Mouse (Mus musculus): Measurements from ENCODE around the gene Svbp. TPM values are rescaled to one million over a fixed set of nuclear protein-coding genes. Genes with fewer than 3 reads are reported as not detected.
A peak's percentile ranks its signal among the peaks of the same experiment; 100 is the strongest.

Svbp gene
- total and polyA plus RNA-seq, 3 experiments = 15.7 to 23.5 (median 15.8) TPM

DNA sequence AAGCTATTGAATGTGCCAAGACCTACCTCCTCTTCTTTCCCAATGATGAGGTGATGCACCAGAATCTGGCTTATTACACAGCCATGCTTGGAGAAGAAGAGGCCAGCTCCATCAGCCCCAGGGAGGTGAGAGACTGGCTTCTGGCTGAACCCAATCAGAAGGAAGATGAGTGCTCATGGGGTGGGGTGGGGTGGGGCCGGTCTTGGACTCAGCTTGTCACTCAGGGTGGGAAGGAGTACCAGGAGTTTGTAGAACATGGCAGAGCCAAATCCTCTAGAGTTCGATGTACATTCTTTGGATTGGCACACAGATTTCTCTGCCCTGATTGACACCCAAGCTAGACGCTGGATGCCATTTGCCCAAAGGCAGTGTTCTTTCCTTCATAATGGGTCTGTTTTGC, 43.6 kb downstream of the Svbp start:
- Histone ChIP-seq H3K4me2 (ENCODE audit: insufficient read depth, low read depth, poor library complexity, severe bottlenecking) (peak overlapping the region; percentile 23; the same call in 1 of the 2 replicates), H3K9me3 (replicated peaks; ENCODE audit: low read length) (no peaks in the 10 kb centered on the region), H3K36me3 (replicated peaks in 1 of 2; ENCODE audit: control insufficient read depth in 1 of 2, insufficient read depth in 1 of 2, low read length in 1 of 2) (peaks cover 17 to 67% of the 10 kb centered on the region in 2 experiments), H3K4me1 (ENCODE audit: control insufficient read depth in 1 of 2, insufficient read depth in 2 of 2) (peaks cover 6 to 51% of the 10 kb centered on the region in 2 experiments), H3K9ac (ENCODE audit: insufficient read depth, low read depth) (no peak overlapping the region), H3K79me2 (replicated peaks; ENCODE audit: control insufficient read depth, extremely low read depth, insufficient read depth, poor library complexity, severe bottlenecking) (no peaks in the 10 kb centered on the region), H3K27me3 (replicated peaks) (no peaks in the 10 kb centered on the region), H3K4me3 (replicated peaks in 1 of 3; ENCODE audit: low read depth in 2 of 3, low read length in 2 of 3, poor library complexity in 1 of 3) (no peak overlapping the region), H3K27ac (ENCODE audit: insufficient read depth, low read depth) (no peak overlapping the region)
- in situ Hi-C loops (cut with MboI; ENCODE audit: low pct_ligation_motif_present, low pct_unique_long_range_greater_than_20kb, low sequenced_read_pairs) = no loop called here
- dilution Hi-C loops (cut with MboI; ENCODE audit: extremely low pct_ligation_motif_present, extremely low pct_unique_long_range_greater_than_20kb, low sequenced_read_pairs) = no loop called here
- no peak for DNase-seq (ENCODE audit: extremely low read depth)
- no peak for TF ChIP-seq TBP (conservative IDR thresholded peaks at IDR 0.05; ENCODE audit: low read depth, low read length)
- no peak for TF ChIP-seq GABPA (IDR thresholded peaks at IDR 0.05; ENCODE audit: insufficient replicate concordance, low read depth, low read length)
- no peak for TF ChIP-seq USF1 (IDR thresholded peaks at IDR 0.05; ENCODE audit: low read depth, low read length)
- TF ChIP-seq MAX (IDR thresholded peaks at IDR 0.05; ENCODE audit: low read length) = no peak

GRCm38 (mm10) chr4:119239181-119239682, 44.1 kb downstream of the Svbp start:
- Histone ChIP-seq H3K36me3 (replicated peaks in 1 of 2; ENCODE audit: control insufficient read depth in 1 of 2, insufficient read depth in 1 of 2, low read length in 1 of 2) (peaks cover 17 to 73% of the 10 kb centered on the region in 2 experiments), H3K27ac (ENCODE audit: insufficient read depth, low read depth) (no peak overlapping the region), H3K4me2 (ENCODE audit: insufficient read depth, low read depth, poor library complexity, severe bottlenecking) (no peak overlapping the region), H3K79me2 (replicated peaks; ENCODE audit: control insufficient read depth, extremely low read depth, insufficient read depth, poor library complexity, severe bottlenecking) (no peaks in the 10 kb centered on the region), H3K4me3 (replicated peaks in 1 of 3; ENCODE audit: low read depth in 2 of 3, low read length in 2 of 3, poor library complexity in 1 of 3) (no peak overlapping the region), H3K9ac (ENCODE audit: insufficient read depth, low read depth) (no peak overlapping the region), H3K27me3 (replicated peaks) (no peaks in the 10 kb centered on the region), H3K9me3 (replicated peaks; ENCODE audit: low read length) (no peaks in the 10 kb centered on the region), H3K4me1 (ENCODE audit: control insufficient read depth in 1 of 2, insufficient read depth in 2 of 2) (peaks cover 6 to 47% of the 10 kb centered on the region in 2 experiments)
- DNase-seq (ENCODE audit: extremely low read depth) = peak; percentile 72
- in situ Hi-C loops (cut with MboI; ENCODE audit: low pct_ligation_motif_present, low pct_unique_long_range_greater_than_20kb, low sequenced_read_pairs) (no loop called here), dilution Hi-C loops (cut with MboI; ENCODE audit: extremely low pct_ligation_motif_present, extremely low pct_unique_long_range_greater_than_20kb, low sequenced_read_pairs) (no loop called here)
- TF ChIP-seq SMC3 (IDR thresholded peaks at IDR 0.05; ENCODE audit: low read depth, low read length) = peak; percentile 46
- peak; percentile 82 to 91 for TF ChIP-seq CTCF (conservative IDR thresholded peaks at IDR 0.05 in 1 of 2, IDR thresholded peaks at IDR 0.05 in 1 of 2; ENCODE audit: low read depth in 2 of 2, low read length in 2 of 2)
- TF ChIP-seq IRF4 (IDR thresholded peaks at IDR 0.05; ENCODE audit: low read depth, low read length) = no peak
- TF ChIP-seq RAD21 (IDR thresholded peaks at IDR 0.05; ENCODE audit: low read depth, low read length) = peak; percentile 48

DNA sequence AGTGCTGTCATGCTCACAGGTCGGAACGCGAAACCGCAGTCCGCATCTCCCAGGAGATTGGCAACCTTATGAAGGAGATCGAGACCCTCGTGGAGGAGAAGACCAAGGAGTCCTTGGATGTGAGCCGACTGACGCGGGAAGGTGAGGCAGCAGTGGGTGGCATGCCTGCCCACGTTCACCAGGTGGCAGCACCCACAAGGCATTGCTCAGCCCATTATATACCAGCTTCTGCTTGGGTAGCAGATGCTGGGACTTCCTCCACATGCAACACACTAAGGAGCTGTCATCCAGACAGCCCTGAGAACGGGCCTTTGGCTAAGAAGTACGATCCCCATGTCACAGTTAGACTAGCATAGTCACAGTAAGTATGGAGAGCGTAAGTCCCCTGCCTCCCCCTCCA, 46.6 kb downstream of the Svbp start:
- DNase-seq (ENCODE audit: extremely low read depth) = no peak
- Histone ChIP-seq H3K36me3 (replicated peaks in 1 of 2; ENCODE audit: control insufficient read depth in 1 of 2, insufficient read depth in 1 of 2, low read length in 1 of 2) (peaks cover 22 to 86% of the 10 kb centered on the region in 2 experiments), H3K9ac (ENCODE audit: insufficient read depth, low read depth) (no peak overlapping the region), H3K4me2 (ENCODE audit: insufficient read depth, low read depth, poor library complexity, severe bottlenecking) (no peak overlapping the region), H3K79me2 (replicated peaks; ENCODE audit: control insufficient read depth, extremely low read depth, insufficient read depth, poor library complexity, severe bottlenecking) (no peaks in the 10 kb centered on the region), H3K27ac (ENCODE audit: insufficient read depth, low read depth) (no peak overlapping the region), H3K9me3 (replicated peaks; ENCODE audit: low read length) (no peaks in the 10 kb centered on the region), H3K4me3 (replicated peaks in 1 of 3; ENCODE audit: low read depth in 2 of 3, low read length in 2 of 3, poor library complexity in 1 of 3) (no peak overlapping the region), H3K27me3 (replicated peaks) (no peaks in the 10 kb centered on the region), H3K4me1 (ENCODE audit: control insufficient read depth in 1 of 2, insufficient read depth in 2 of 2) (peaks cover 0 to 27% of the 10 kb centered on the region in 2 experiments; a peak in 2 of 4 replicates)
- dilution Hi-C loops (cut with MboI; ENCODE audit: extremely low pct_ligation_motif_present, extremely low pct_unique_long_range_greater_than_20kb, low sequenced_read_pairs) (no loop called here), in situ Hi-C loops (cut with MboI; ENCODE audit: low pct_ligation_motif_present, low pct_unique_long_range_greater_than_20kb, low sequenced_read_pairs) (loop anchor here (10.0 kb wide), 1 partner anchor 293 kb away; the partner anchor contains the start of genes Foxj3 and Frg2f1)
- TF ChIP-seq TCF12 (IDR thresholded peaks at IDR 0.05; ENCODE audit: low read depth, low read length) (no peak), TBP (conservative IDR thresholded peaks at IDR 0.05; ENCODE audit: low read depth, low read length) (no peak), BHLHE40 (IDR thresholded peaks at IDR 0.05; ENCODE audit: low read depth, low read length) (no peak), PAX5 (IDR thresholded peaks at IDR 0.05; ENCODE audit: low read length) (no peak), KAT2A (IDR thresholded peaks at IDR 0.05; ENCODE audit: insufficient replicate concordance, low read length) (no peak), MXI1 (IDR thresholded peaks at IDR 0.05; ENCODE audit: low read depth, low read length) (no peak), POLR2A (IDR thresholded peaks at IDR 0.05; ENCODE audit: low read depth, low read length) (no peak), GABPA (IDR thresholded peaks at IDR 0.05; ENCODE audit: insufficient replicate concordance, low read depth, low read length) (no peak), ZKSCAN1 (IDR thresholded peaks at IDR 0.05; ENCODE audit: borderline replicate concordance, low read depth, low read length) (no peak), ZC3H11A (IDR thresholded peaks at IDR 0.05; ENCODE audit: low read depth, low read length) (no peak), SMC3 (IDR thresholded peaks at IDR 0.05; ENCODE audit: low read depth, low read length) (peak; percentile 27; the same call in 1 of the 2 replicates), EP300 (IDR thresholded peaks at IDR 0.05; ENCODE audit: low read length) (no peak), MYC (IDR thresholded peaks at IDR 0.05; ENCODE audit: low read depth, low read length) (no peak), RAD21 (IDR thresholded peaks at IDR 0.05; ENCODE audit: low read depth, low read length) (peak; percentile 22), CTCF (conservative IDR thresholded peaks at IDR 0.05 in 1 of 2, IDR thresholded peaks at IDR 0.05 in 1 of 2; ENCODE audit: low read depth in 2 of 2, low read length in 2 of 2) (peak in 1 of 2 experiments; percentile 55; a peak in 2 of 4 replicates), ELF1 (IDR thresholded peaks at IDR 0.05; ENCODE audit: low read depth, low read length) (no peak), MAX (IDR thresholded peaks at IDR 0.05; ENCODE audit: low read length) (no peak), NRF1 (IDR thresholded peaks at IDR 0.05; ENCODE audit: low read depth, low read length) (no peak), ZNF384 (IDR thresholded peaks at IDR 0.05; ENCODE audit: low read depth, low read length) (no peak), POLR2AphosphoS2 (IDR thresholded peaks at IDR 0.05; ENCODE audit: low read depth, low read length) (no peak), MEF2A (IDR thresholded peaks at IDR 0.05; ENCODE audit: borderline replicate concordance, low read depth, low read length) (no peak)

Data from CH12.LX (cell line).